Mouse (Mus musculus) layer of hippocampus, postnatal 25 days (tissue): ENCODE data around the gene Serinc1. TPM values are rescaled to one million over a fixed set of nuclear protein-coding genes. Genes with fewer than 3 reads are reported as not detected.

Experiments used
- DNase-seq, 2 experiments: peaks; one replicate each; pipeline ENCODE4 v3.0.0; 2022; ENCODE audit warnings: mixed read lengths in 2 of 2, low spot score in 1 of 2; ENCODE audit errors: extremely low spot score in 1 of 2
- total RNA-seq, 2 experiments: library from RNA; stranded (reverse); gene quantifications; 2 replicates each; pipeline ENCODE4 v1.2.3; 2021

Serinc1 gene
- total RNA-seq, 2 experiments from 2014 or later: 916 to 1,016 TPM

DNA sequence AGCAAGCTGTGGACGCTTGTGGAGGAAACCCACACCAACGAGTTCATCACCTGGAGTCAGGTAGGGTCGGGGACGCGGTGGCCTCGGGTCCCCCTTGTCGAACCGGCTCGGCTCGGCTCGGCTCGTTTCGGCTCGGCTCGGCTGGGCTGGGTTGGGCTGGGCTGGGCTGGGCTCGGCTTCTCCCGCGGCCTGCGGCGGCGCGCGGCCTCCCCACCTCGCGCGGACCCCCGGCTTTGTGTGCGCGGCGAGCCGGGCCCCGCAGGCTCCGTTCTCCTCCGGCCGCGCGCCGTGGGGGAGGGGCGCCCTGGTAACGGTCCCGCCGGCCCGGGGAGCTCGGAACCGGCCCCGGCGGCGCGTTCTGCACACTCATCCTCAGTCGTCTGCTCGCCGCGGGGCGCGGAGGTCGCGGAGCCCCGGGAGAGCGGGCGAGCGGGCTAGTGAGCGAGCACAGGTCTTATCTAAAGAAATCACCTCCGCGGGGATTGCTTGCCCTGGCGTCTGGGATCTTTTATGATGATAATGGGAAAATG is 45.7 kb downstream of the Serinc1 start:
- peak in 1 of 2 experiments; percentile 75 for DNase-seq

GRCm38 (mm10) chr10:57485908-57486541 is 46.3 kb downstream of the Serinc1 start, which contains the start of gene Hsf2:
Gene Hsf2, plus strand, starts transcription at chr10:57486385.
- peak; percentile 84 to 92 for DNase-seq

DNA sequence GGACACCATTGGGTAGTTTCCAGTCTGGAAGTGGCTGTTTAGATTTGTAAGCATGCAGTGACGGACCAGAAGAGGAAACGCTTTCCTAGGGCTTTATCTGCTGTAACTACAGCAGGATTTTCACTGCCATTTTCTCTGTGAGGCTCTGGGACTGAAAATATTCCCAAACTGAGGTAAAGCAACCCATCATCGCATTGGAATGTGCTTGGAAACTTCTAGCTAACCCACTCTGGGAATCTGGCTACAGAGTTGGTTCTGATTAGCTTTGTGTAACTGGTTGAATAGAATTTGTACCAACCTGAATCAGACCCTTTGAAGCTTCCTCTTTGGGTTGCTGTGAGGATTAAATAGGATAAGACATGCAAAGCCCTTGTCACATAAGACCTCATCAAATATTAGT is 47.6 kb downstream of the Serinc1 start:
- DNase-seq: no peak

DNA sequence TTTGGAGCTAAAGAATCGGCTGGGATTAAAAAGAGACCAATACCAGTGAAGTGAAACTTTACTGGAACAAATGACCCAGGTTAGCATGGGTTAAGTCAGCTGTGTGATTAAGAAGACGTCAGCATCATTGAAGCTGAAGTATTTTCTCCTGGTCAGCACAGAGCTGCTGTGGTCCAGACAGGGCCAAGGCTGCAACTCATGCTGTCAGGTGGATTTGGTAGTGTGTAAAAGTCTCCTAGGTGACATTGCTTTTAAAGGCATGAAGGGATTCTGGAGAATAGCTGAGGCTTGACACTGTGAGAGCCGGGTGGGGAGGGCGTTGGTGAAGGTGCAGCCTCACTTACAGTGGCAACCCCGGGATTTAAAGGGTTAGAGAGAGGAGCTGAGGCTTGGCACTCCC is 50.6 kb downstream of the Serinc1 start:
- no peak for DNase-seq

DNA sequence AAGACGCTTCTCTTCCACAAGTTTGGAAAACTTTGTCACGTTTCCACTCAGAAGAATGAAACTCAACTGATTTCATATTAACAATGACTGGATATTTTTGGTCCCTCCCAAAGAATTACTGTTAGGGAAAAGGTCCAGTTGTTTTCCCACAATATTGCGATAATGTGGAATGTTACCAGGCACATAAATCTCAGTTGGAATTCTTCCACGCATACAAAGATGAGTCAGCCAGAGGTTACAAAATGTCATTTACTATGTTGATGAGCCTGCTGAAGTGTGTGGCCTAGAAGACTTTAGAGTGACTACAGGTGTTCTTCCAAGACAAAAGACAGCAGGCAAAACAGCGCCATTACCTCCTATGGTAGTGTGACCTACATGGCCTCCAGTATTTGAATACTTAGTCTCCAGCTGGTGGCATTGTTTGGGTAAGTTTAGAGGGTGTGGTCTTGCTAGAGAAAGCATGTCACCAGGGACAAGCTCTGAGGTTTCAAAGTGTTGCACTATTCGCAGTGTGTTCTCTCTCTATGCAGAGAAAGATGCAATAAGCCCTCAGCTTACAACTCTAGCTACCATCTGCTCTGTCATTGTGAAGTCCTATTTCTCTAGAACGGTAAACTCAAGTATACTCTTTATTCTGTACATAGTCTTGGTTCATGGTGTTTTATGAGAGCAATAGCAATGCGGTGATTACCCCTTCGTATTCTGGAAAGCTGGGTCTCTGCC is 55.0 kb downstream of the Serinc1 start:
- DNase-seq: no peak

Other genes starting within 250 kb of the Serinc1 start
- gene Hsf2, start 46.1 kb downstream of the Serinc1 start, total RNA-seq: 10 to 100 TPM; 31.9 to 33.5 TPM
- 10 to 100 TPM in 1 of 2 experiments, 1 to 10 TPM in 1; 5.8 to 12.3 TPM for gene Pkib, start 99.5 kb upstream of the Serinc1 start, total RNA-seq